In the genomic region with DNA sequence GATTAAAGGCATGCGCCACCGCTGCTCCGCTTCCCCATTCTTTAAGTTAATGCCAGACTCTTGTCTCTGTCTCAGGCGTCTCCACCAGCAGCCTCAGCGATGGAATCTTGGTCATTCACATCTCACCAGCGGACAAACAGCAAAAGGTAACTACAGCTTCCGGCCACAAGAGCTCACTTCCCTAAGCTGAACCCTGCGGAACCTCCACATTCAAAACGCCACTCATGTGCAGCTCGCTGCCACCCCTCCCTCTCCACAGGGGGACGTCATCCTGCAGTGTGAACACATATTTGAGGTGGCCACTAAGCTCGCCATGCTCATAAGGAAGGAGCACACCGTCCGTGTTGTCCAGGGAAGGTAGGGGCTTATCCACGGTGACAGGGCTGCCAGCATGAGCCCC, we compare ENCODE assay signal across 30 mouse cellular contexts. TPM values are rescaled to one million over a fixed set of nuclear protein-coding genes. Genes with fewer than 3 reads are reported as not detected.
A peak's percentile ranks its signal among the peaks of the same experiment; 100 is the strongest.
DNase-seq lines count a peak whose midpoint lies in the region; ATAC-seq lines count a peak whose summit lies in the region.
"Had no signal": no experiment of that assay in that cellular context is flagged by ENCODE, and none has a peak within 500 bp of the region (broad histone marks: within the 10 kb centered on the region; RNA-seq: fewer than 3 reads in every experiment).

No protein-coding gene starts in this region.

- H3K4me3 ChIP-seq in hindbrain, embryonic 11.5 days (ENCODE audit: low read depth, low read length): no peak overlapping the region
- H3K4me3 ChIP-seq: embryonic facial prominence, embryonic 10.5 days; embryonic facial prominence, embryonic 13.5 days; erythroblast, embryonic 14.5 days; forebrain, embryonic 13.5 days; heart, embryonic 12.5 days; heart, embryonic 15.5 days; hindbrain, embryonic 13.5 days; intestine, embryonic 15.5 days had no signal

- no peak overlapping the region for H3K4me2 ChIP-seq in hindbrain, embryonic 11.5 days (replicated peaks; ENCODE audit: low read depth, low read length)
- H3K4me2 ChIP-seq: embryonic facial prominence, embryonic 13.5 days; forebrain, embryonic 13.5 days; heart, embryonic 12.5 days; heart, embryonic 15.5 days; hindbrain, embryonic 13.5 days had no signal

- peaks cover 9% of the 10 kb centered on the region; the same call in 1 of the 2 replicates for H3K36me3 ChIP-seq in splenic B cell, adult 2 months (ENCODE audit: control insufficient read depth, insufficient read depth, low read length, poor library complexity, severe bottlenecking)
- peaks cover 12% of the 10 kb centered on the region for H3K36me3 ChIP-seq in hindbrain, embryonic 11.5 days (ENCODE audit: control insufficient read depth, insufficient read depth, low read length)

- no peaks in the 10 kb centered on the region for H3K9me3 ChIP-seq in hindbrain, embryonic 11.5 days (ENCODE audit: control insufficient read depth, low read length)
- H3K9me3 ChIP-seq: embryonic facial prominence, embryonic 10.5 days; embryonic facial prominence, embryonic 13.5 days; forebrain, embryonic 13.5 days; heart, embryonic 12.5 days; heart, embryonic 15.5 days; hindbrain, embryonic 13.5 days; intestine, embryonic 15.5 days had no signal

- H3K4me1 ChIP-seq in hindbrain, embryonic 11.5 days (replicated peaks; ENCODE audit: control insufficient read depth, insufficient read depth, low read length): 0 out of 2 replicates have a peak, but pooled peaks cover 4% of the 10 kb centered on the region

- no peaks in the 10 kb centered on the region for H3K27me3 ChIP-seq in splenic B cell, adult 2 months (ENCODE audit: control insufficient read depth, insufficient read depth, low read length, poor library complexity, severe bottlenecking)
- H3K27me3 ChIP-seq in hindbrain, embryonic 11.5 days (ENCODE audit: control insufficient read depth, insufficient read depth, low read length): no peaks in the 10 kb centered on the region
- H3K27me3 ChIP-seq: embryonic facial prominence, embryonic 13.5 days; forebrain, embryonic 13.5 days; heart, embryonic 12.5 days; heart, embryonic 15.5 days; hindbrain, embryonic 13.5 days; intestine, embryonic 15.5 days had no signal

- peak; percentile 17 to 29 for DNase-seq in B cell, adult 2 months
- peak; percentile 60 for DNase-seq in splenic B cell, adult 2 months (ENCODE audit: low read depth, low spot score)
- no peak for DNase-seq in hindbrain, embryonic 11.5 days (ENCODE audit: low spot score)
- DNase-seq in kidney, postnatal 25 days: no peak
- no peak for DNase-seq in spleen, postnatal 4 days (ENCODE audit: low spot score in 2 of 2)
- DNase-seq: adrenal gland, adult 8-10 months; adrenal gland, postnatal 36 days; cerebellum, adult 18-20 months; cerebellum, adult 9-10 months; cerebellum, postnatal 25 days; embryo, embryonic 11 days; gastrocnemius, postnatal 10 days; gastrocnemius, postnatal 36 days; heart, adult 18-20 months; heart, postnatal 10 days; heart, postnatal 4 days had no signal

- peak; percentile 65 for ATAC-seq in granulocyte monocyte progenitor cell, adult 5-6 weeks (replicated peaks; ENCODE audit: poor library complexity, severe bottlenecking)
- ATAC-seq in megakaryocyte progenitor cell, adult 5-6 weeks (replicated peaks; ENCODE audit: poor library complexity): peak; percentile 21
- ATAC-seq in hindbrain, embryonic 11.5 days (ENCODE audit: low FRiP score): no peak
- ATAC-seq: activated CD4-positive, CD25-positive, alpha-beta regulatory T cell, adult 4 months; CD4-positive, CD25-positive, alpha-beta regulatory T cell, adult 4 months; forebrain, embryonic 13.5 days; forebrain, embryonic 16.5 days; hindbrain, embryonic 16.5 days; intestine, embryonic 15.5 days had no signal

- no peak overlapping the region for H3K9ac ChIP-seq in hindbrain, embryonic 11.5 days (ENCODE audit: low read depth, low read length)
- H3K9ac ChIP-seq: embryonic facial prominence, embryonic 13.5 days; forebrain, embryonic 13.5 days; heart, embryonic 12.5 days; heart, embryonic 15.5 days; hindbrain, embryonic 13.5 days; intestine, embryonic 15.5 days had no signal

- no peak overlapping the region for H3K27ac ChIP-seq in hindbrain, embryonic 11.5 days (ENCODE audit: low read depth, low read length)
- H3K27ac ChIP-seq: embryonic facial prominence, embryonic 10.5 days; embryonic facial prominence, embryonic 13.5 days; forebrain, embryonic 13.5 days; heart, embryonic 15.5 days; hindbrain, embryonic 13.5 days had no signal

- 83% methylated on average over 15 of the region's 15 CpGs for WGBS in hindbrain, embryonic 11.5 days

RNA-seq across cellular contexts. Expression of gene Kctd10, which starts 19.3 kb away (rescaled TPM):
- total RNA-seq in granulocyte monocyte progenitor cell, adult 5-6 weeks (2014; fragmentation: Nextera tagmentation): 18.5 and 29.5 TPM in 2 replicates
- total RNA-seq in granulocyte monocyte progenitor cell, adult 5-6 weeks (2017): 38.2 and 49.8 TPM in 2 replicates
- total RNA-seq in megakaryocyte progenitor cell, adult 5-6 weeks (2015): 17.8 and 19.8 TPM in 2 replicates
- 35.8 and 38.6 TPM in 2 replicates for total RNA-seq in megakaryocyte progenitor cell, adult 5-6 weeks (2017)
- polyA plus RNA-seq in hindbrain, embryonic 11.5 days (2014; fragmentation: Nextera tagmentation; extraction: Ambion mirVana): 104 and 115 TPM in 2 replicates

RNA-seq across cellular contexts. Expression of gene Ube3b, which starts 19.4 kb away (rescaled TPM):
- total RNA-seq in granulocyte monocyte progenitor cell, adult 5-6 weeks (2014; fragmentation: Nextera tagmentation): 27.6 and 34.3 TPM in 2 replicates
- 13.3 and 16.9 TPM in 2 replicates for total RNA-seq in granulocyte monocyte progenitor cell, adult 5-6 weeks (2017)
- total RNA-seq in megakaryocyte progenitor cell, adult 5-6 weeks (2015): 26.5 and 26.6 TPM in 2 replicates
- total RNA-seq in megakaryocyte progenitor cell, adult 5-6 weeks (2017): 16.7 and 18.5 TPM in 2 replicates
- 37.3 and 48.0 TPM in 2 replicates for polyA plus RNA-seq in hindbrain, embryonic 11.5 days (2014; fragmentation: Nextera tagmentation; extraction: Ambion mirVana)

Comparison
In these comparisons a context has a peak if more than half of its experiments do, and no peak if none do; other contexts are left out.
1. DNase-seq: peak in B cell, adult 2 months (2 of 2) and splenic B cell, adult 2 months (single experiment); none in hindbrain, embryonic 11.5 days (single experiment), kidney, postnatal 25 days (0 of 2) and spleen, postnatal 4 days (0 of 2).